Mouse (Mus musculus): ENCODE results near the gene Neu2.

Gene Neu2

DNA sequence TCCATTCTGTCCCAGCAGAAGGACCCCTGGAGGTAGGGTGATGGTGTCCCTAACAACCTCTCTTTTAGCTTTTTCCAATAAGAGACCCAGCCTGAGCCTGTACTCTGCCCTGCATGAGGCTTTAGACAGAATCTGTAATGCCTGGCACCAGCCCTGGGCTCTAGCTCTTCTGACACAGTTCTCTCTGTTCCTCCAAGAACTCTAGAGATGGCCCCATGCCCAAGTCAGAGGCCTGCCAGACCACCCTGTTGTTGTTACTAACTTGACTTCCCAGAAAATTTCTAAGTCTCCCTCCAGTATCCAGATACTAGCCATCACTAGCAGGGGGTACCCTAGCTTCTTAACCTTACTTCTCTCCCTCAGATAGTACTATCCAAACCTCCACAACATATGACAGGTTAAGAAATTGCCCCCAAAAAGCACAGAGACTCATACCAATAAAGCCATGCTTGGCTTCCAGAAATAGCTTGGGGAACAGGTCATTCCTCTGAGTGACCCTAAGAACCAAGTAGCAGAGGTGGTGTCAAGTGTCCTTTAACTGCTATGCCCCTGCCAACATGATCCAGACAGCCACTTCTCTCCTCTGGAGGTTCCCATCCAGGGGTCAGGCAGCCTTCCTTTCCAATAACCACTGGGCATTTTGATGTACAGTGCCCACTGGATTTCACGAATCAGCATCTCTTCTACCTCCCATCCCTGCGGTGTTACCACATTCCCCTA lies 105.0 kb downstream of the Neu2 start:
- no peak for DNase-seq (ENCODE audit: low read depth, low spot score)

DNA sequence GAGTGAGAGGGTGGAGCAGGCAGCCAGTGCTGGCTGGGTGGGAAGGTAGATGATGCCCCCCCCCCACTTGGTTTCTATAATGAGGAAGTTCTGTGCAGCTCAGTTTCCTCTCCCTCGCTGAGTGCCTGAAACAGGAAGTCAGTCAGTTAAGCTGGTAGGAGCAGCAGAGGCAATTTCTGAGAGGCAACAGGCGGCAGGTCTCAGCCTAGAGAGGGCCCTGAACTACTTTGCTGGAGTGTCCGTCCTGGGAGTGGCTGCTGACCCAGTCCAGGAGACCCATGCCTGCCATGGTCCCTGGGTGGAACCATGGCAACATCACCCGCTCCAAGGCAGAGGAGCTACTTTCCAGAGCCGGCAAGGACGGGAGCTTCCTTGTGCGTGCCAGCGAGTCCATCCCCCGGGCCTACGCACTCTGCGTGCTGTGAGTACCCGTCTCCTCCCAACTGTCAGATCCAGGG lies 110.6 kb downstream of the Neu2 start, which contains the start of gene Inpp5d:
Inpp5d (plus strand) TSS at position 102 of the 458 bp plus-strand sequence.
- DNase-seq (ENCODE audit: low read depth, low spot score): peak; percentile 38

DNA sequence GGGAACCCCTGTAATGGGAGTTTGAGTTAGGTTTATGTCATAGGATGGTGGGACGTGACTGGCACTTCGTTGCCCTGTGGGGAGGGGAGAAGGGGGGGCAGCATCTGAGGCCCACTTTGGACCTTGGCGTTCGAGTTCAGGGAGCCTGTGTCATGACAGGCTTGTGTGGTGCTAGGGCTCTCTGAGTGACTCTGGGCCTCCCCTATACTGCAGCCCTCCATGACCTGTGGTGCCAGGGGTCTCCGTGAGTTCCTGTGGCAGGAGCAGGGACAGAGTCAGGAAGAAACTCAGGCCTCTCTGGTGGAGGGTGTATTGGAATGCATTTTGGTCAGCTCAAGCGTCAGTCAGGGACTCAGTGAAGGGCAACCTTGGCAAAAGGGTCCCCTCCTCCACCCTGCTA lies 111.0 kb downstream of the Neu2 start:
- no peak for DNase-seq (ENCODE audit: low read depth, low spot score)

- peak; percentile 60 for DNase-seq (ENCODE audit: low read depth, low spot score)
Measured at GRCm38 (mm10) chr1:87621146-87621857, 111.6 kb downstream of the Neu2 start.

- DNase-seq (ENCODE audit: low read depth, low spot score): peak; percentile 78
Measured at GRCm38 (mm10) chr1:87621858-87622279, 112.2 kb downstream of the Neu2 start.

DNA sequence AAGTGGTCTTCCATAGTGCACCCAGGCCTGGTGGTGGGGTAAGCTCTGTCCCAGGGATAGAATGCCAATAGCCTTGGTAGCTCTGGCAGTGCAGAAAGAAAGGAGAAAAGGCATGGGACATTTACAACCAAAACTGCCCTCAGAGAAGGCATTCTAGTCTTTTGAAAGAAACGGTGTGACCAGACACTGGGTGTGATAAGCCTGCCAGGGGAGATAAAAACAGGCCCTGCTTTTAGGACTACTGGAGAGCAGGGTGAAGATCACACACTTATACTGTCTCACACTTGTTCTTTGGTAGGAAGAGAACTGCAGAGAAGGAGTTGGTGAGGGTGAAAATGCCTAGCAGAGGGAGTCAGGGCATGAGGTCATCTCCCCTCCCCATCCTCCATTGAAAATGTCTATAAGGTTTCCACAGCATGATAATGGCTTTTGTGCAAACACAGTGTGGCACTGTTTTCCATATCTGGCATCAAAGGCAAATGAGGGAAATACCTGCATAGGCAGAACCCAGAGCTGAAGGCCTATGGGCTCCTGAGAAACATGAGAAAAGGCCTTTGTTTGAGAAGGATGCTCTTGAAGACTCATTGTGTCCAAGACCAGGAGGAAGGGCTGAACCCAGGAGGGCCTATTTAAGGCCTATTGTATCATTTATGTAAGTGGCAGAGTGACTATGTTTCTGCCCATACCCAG lies 114.4 kb downstream of the Neu2 start:
- no peak for DNase-seq (ENCODE audit: low read depth, low spot score)

DNA sequence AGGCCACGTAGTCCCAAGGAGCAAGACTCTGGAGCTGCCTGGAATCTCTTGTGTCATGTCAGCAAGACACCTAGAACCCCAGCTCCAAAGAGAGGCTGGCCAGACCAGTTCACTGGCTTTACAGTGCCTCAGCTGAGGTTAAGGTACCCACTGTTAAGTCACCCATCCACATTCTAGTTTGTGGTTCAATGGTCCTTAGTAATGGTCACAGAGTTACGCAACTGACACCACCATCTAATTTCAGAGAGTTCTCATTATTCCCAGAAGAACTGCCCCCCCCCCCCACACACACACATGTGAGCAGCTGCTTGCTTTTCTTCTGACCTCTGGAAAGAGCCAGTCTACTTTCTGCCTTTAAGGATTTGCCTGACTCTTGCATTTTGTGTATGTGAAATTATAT lies 115.1 kb downstream of the Neu2 start:
- no peak for DNase-seq (ENCODE audit: low read depth, low spot score)

DNA sequence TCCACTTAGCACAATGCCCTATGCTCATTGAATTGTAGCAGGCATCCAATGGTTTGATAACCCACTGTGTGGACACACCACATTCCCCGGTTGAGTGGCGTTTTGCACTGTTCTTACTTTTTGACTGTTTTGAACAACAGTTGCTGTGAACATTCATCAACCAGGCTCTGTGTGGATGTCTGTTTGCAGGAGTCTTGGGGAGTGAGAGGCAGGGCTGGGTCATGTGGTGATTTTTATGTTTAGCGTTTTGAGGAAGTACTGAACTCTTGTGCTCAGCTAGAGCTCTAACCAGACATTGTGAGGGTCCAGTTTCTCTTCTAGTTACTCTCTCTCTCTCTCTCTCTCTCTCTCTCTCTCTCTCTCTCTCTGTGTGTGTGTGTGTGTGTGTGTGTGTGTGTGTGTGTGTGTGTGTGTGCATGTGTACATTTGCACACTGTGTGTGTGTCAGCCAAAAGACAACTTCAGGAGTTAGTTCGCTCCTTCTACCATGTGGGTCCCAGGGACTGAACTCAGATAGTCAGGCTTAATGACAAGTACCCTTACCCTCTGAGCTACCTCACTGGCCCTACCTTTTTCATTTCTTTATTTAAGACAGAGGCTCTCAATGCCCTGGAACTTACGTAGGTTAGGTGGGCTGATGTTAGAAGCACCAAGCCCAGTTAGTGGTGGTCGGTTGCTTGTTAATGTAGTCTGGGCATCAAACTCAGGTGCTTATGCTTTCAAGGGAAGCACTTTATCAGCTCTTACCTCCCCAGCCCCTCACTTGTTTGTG lies 115.8 kb downstream of the Neu2 start:
- DNase-seq (ENCODE audit: low read depth, low spot score): no peak

- DNase-seq (ENCODE audit: low read depth, low spot score): peak; percentile 49
Measured at GRCm38 (mm10) chr1:87626344-87626743, 116.7 kb downstream of the Neu2 start.

DNA sequence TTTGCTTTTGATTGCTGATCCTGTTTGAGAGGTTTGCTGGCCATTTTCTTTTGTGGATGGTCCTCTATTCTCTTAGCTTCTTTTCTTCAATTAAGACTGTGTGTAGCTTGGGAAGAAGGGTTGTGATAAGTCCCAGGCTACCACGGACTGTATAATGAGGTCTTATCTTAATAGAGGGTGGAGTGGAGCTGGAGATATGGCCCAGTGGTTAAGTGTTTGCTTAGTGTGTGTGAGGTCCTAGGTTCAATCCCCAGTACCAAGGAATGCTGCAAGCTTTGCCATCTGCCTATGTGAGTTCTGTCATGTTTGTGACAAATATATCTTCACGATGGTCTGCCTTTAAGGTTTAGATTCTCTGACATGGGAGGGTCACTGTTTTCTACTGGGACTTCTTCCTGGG lies 118.4 kb downstream of the Neu2 start:
- no peak for DNase-seq (ENCODE audit: low read depth, low spot score)

DNA sequence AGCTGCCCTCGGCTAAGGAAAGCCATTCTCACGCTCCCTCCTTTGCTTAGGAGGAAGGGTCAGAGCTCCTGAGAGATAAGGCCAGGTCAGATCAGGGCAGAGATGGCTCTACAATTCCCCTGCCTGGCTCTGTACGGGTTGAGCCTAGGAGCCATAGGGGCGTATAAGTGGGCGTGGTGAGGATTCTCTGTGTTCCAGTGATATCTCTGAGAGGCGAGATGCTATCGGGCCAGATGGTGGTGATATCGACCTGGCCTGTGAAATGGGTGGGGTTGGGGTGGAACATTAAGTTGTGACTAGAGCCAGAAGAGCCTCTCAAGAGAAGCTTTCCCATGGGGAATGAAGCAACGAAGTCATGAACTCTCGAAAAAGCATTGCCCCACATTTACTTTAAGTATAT lies 121.9 kb downstream of the Neu2 start:
- no peak for DNase-seq (ENCODE audit: low read depth, low spot score)

- peak; percentile 21 for DNase-seq (ENCODE audit: low read depth, low spot score)
Measured at GRCm38 (mm10) chr1:87632163-87632562, 122.5 kb downstream of the Neu2 start.

DNA sequence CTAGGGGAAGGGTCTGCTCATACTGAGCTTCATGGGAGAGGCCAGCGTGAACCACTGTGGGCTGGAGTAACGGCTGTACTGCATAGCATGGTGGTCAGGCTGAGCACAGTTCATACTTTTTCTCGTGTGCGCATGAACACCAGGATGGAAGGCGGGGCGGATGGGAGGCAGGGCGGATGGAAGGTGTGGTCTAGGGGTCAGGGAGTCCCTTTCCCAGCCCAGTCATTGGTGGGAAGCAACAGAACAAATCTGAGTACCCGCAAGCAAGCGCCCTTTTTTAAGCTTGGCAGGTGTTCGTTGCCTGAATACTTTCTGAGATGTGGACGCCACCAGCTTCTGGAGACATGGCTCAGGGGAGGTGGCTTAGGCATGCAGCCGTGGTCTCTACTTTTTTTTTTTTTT lies 127.0 kb downstream of the Neu2 start:
- DNase-seq (ENCODE audit: low read depth, low spot score): no peak

DNA sequence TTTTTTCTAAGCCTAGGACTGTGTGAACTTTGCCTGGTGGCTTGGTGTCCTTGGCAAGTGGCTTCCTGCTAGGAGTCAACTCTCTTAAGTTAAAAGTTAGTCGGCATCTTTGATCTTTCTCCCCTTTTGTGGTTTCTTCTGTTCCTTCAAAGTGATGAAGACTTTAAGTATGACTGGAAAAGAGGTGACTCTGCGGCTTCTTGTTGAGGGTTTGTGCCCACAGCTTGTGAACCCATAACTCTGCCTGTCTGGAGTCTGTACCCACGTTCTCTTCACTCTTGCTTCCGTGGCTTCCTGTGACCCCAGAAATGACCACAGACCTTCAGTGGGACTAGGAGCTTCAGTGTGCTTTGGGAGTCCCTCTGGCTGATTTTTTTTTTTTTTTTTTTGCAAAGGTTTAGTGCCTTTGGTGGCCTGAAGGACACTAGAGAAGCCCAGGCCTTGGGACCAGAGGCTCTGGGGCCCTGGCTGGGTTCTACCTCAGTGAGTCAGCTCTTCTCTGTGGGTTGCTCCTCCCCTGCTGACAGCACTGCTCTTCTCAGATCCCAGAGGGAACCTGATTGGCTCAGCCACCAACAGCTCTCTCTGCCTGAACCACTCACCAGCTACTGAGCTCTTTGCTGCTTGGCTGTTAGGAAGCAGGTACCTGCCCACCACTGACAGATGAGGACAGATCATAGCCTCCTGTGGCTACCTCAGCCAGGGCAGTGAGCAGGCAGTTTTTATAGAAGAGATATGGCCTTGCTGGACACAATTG lies 127.6 kb downstream of the Neu2 start:
- DNase-seq (ENCODE audit: low read depth, low spot score): peak; percentile 71

- no peak for DNase-seq (ENCODE audit: low read depth, low spot score)
Measured at GRCm38 (mm10) chr1:87637878-87638600, 128.3 kb downstream of the Neu2 start.

DNA sequence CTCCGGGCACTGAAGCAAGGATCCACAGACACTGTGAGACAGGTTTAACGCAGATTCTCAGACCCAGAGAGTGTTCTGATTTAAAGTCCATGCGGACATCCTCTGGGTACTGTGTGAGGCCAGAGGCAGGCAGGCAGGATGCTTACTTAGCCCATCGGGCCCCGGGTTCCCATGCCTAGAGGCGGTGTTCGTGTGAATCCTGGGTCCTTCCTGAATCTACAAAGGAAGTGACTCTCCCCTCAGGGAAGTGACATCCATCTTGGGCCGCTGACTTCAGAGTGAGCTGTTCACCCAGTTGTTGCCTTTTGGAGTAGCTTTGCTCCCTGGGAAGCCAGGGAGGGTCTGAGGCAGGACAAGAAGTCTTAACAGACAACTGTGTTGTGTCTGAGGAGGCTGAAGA lies 130.0 kb downstream of the Neu2 start:
- no peak for DNase-seq (ENCODE audit: low read depth, low spot score)

DNA sequence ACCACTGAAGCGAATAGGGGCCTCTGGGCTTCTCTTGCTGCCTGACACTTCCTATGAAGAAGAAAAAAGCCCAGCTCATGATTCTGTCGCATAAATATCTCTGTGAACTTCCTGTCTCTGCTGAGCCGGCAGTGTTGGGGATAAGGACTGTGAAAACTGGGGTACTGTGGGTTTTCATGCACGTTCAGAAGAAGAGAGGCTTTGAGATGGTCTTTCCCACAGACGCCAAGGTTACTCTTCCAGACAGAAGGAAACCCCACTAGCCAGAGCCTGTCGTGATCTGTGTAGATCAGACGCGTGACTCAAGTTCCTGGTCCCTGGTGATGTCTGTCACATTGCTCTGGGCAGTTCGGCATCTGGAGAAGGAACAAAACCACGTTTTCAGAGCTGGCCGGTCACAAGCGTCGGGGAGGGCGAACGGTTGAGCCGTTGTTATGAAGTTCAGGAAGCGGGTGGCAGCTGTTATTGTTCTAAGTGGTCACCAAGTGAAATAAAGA lies 130.5 kb downstream of the Neu2 start:
- DNase-seq (ENCODE audit: low read depth, low spot score): peak; percentile 57

- DNase-seq (ENCODE audit: low read depth, low spot score): no peak
Measured at GRCm38 (mm10) chr1:87643016-87643415, 133.3 kb downstream of the Neu2 start.

- no peak for DNase-seq (ENCODE audit: low read depth, low spot score)
Measured at GRCm38 (mm10) chr1:87645041-87645440, 135.4 kb downstream of the Neu2 start.

GRCm38 (mm10) chr1:87645748-87646147 lies 136.1 kb downstream of the Neu2 start:
- DNase-seq (ENCODE audit: low read depth, low spot score): no peak
